Mouse (Mus musculus) liver, embryonic 13.5 days (tissue): ENCODE measurements around the gene Olfr293. TPM values are rescaled to one million over a fixed set of nuclear protein-coding genes. Genes with fewer than 3 reads are reported as not detected.

Source experiments
- ATAC-seq: fragments of 200-750 bp; cut with Nextera tagmentation; 2 replicates; pipeline ENCODE4 v1.8.0; 2017; ENCODE audit warnings: low read depth, mild to moderate bottlenecking, moderate number of reproducible peaks, moderate library complexity
- DNase-seq: peaks from one replicate; pipeline ENCODE4 v3.0.0; 2022
- H3K27ac ChIP-seq: fragments of 300-500 bp; sonication (generic); 2 replicates; pipeline ENCODE4 v1.5.1; 2015; ENCODE audit warnings: moderate library complexity, mild to moderate bottlenecking, inconsistent platforms
- H3K27me3 ChIP-seq: fragments of 300-500 bp; sonication (generic); 2 replicates; pipeline ENCODE4 v1.6.1; 2015; ENCODE audit warnings: mild to moderate bottlenecking, inconsistent platforms
- H3K36me3 ChIP-seq: fragments of 300-500 bp; sonication (generic); 2 replicates; pipeline ENCODE4 v1.6.1; 2015; ENCODE audit warnings: mild to moderate bottlenecking, inconsistent platforms
- H3K4me1 ChIP-seq: fragments of 300-500 bp; sonication (generic); replicated peaks from 2 replicates; pipeline ENCODE4 v1.6.1; 2015; ENCODE audit warnings: inconsistent platforms
- H3K4me2 ChIP-seq: fragments of 300-500 bp; sonication (generic); 2 replicates; pipeline ENCODE4 v1.6.1; 2015; ENCODE audit warnings: inconsistent platforms, mild to moderate bottlenecking, moderate library complexity
- H3K4me3 ChIP-seq: fragments of 300-500 bp; sonication (generic); replicated peaks from 2 replicates; pipeline ENCODE4 v1.5.1; 2015; ENCODE audit warnings: mild to moderate bottlenecking, inconsistent platforms
- H3K9ac ChIP-seq: fragments of 300-500 bp; sonication (generic); 2 replicates; pipeline ENCODE4 v1.6.1; 2015; ENCODE audit warnings: mild to moderate bottlenecking, inconsistent platforms
- H3K9me3 ChIP-seq: fragments of 300-500 bp; sonication (generic); replicated peaks from 2 replicates; pipeline ENCODE4 v1.6.1; 2016; ENCODE audit warnings: inconsistent platforms
- WGBS: fragments of 180-500 bp; shearing (Covaris S2); methylation state at CpG from one replicate; pipeline ENCODE4 v1.1.7; 2015; ENCODE audit not compliant: insufficient replicate concordance; 5-methylcytosine and 5-hydroxymethylcytosine counted together
- polyA plus RNA-seq: library from polyadenylated mRNA; unstranded; fragments of >200 nt; fragmentation: Nextera tagmentation; extraction: Ambion mirVana; gene quantifications from 2 replicates; pipeline ENCODE4 v1.2.1, GENCODE M21; 2015

Gene Olfr293
- not detected in 2 replicates for polyA plus RNA-seq

GRCm38 (mm10) chr7:86648761-86649160 lies at the start of gene Olfr293:
Gene Olfr293, plus strand, starts transcription at chr7:86649061.
- H3K27me3 ChIP-seq = no peaks in the 10 kb centered on the region
- no peak within 1 kb of the TSS for H3K4me3 ChIP-seq
- no peaks in the 10 kb centered on the region for H3K4me1 ChIP-seq
- no peak within 1 kb of the TSS for H3K27ac ChIP-seq
- H3K9me3 ChIP-seq = no peaks in the 10 kb centered on the region
- DNase-seq (no peak), ATAC-seq (no peak)
- no peak within 1 kb of the TSS for H3K9ac ChIP-seq
- WGBS = 80% methylated on average over 4 of the region's 4 CpGs
- H3K36me3 ChIP-seq = no peaks in the 10 kb centered on the region
- H3K4me2 ChIP-seq = no peak within 1 kb of the TSS

GRCm38 (mm10) chr7:86616543-86616942 lies 32.3 kb upstream of the Olfr293 start, which contains the start of gene Olfr294:
Gene Olfr294, minus strand, starts transcription at chr7:86616643.
- H3K36me3 ChIP-seq = no peaks in the 10 kb centered on the region
- ATAC-seq = no peak
- H3K9me3 ChIP-seq = no peaks in the 10 kb centered on the region
- H3K4me2 ChIP-seq = no peak within 1 kb of the TSS
- DNase-seq = no peak
- no peaks in the 10 kb centered on the region for H3K4me1 ChIP-seq
- H3K27ac ChIP-seq = no peak within 1 kb of the TSS
- no peak within 1 kb of the TSS for H3K9ac ChIP-seq
- no peaks in the 10 kb centered on the region for H3K27me3 ChIP-seq
- no peak within 1 kb of the TSS for H3K4me3 ChIP-seq
- 28% methylated on average over 2 of the region's 2 CpGs for WGBS

GRCm38 (mm10) chr7:86688030-86688429 lies 39.2 kb downstream of the Olfr293 start, which contains the start of gene Olfr292:
Gene Olfr292, plus strand, starts transcription at chr7:86688330.
- no peaks in the 10 kb centered on the region for H3K27me3 ChIP-seq
- no peak within 1 kb of the TSS for H3K4me3 ChIP-seq
- H3K27ac ChIP-seq = no peak within 1 kb of the TSS
- DNase-seq (no peak), ATAC-seq (no peak)
- H3K4me1 ChIP-seq = no peaks in the 10 kb centered on the region
- H3K4me2 ChIP-seq = no peak within 1 kb of the TSS
- H3K9ac ChIP-seq = no peak within 1 kb of the TSS
- no peaks in the 10 kb centered on the region for H3K9me3 ChIP-seq
- H3K36me3 ChIP-seq = no peaks in the 10 kb centered on the region

Other genes with a start within 250 kb of the Olfr293 start
- not detected in 2 replicates for gene Olfr301, start 245.2 kb upstream of the Olfr293 start, polyA plus RNA-seq
- gene Olfr299, start 189.1 kb upstream of the Olfr293 start, polyA plus RNA-seq = not detected in 2 replicates
- gene Olfr298, start 156.6 kb upstream of the Olfr293 start, polyA plus RNA-seq = not detected in 2 replicates
- gene Olfr297, start 129.1 kb upstream of the Olfr293 start, polyA plus RNA-seq = not detected in 2 replicates
- not detected in 2 replicates for gene Olfr295, start 65.2 kb upstream of the Olfr293 start, polyA plus RNA-seq
- not detected in 2 replicates for gene Olfr294, start 32.4 kb upstream of the Olfr293 start, polyA plus RNA-seq
- not detected in 2 replicates for gene Olfr292, start 39.3 kb downstream of the Olfr293 start, polyA plus RNA-seq
- gene Folh1, start 126.9 kb downstream of the Olfr293 start, polyA plus RNA-seq = not detected in 2 replicates
- not detected in 2 replicates for gene Vmn2r77, start 146.0 kb downstream of the Olfr293 start, polyA plus RNA-seq